In genomic region chr3:136650966-136651365, GRCm38 (mm10) we compare ENCODE assay signal across 18 mouse cellular contexts. TPM values are rescaled to one million over a fixed set of nuclear protein-coding genes. Genes with fewer than 3 reads are reported as not detected.
DNase-seq lines count a peak whose midpoint lies in the region; ATAC-seq and TF ChIP-seq lines count a peak whose summit lies in the region.
"Had no signal": no experiment of that assay in that cellular context is flagged by ENCODE, and none has a peak within 500 bp of the region (broad histone marks: within the 10 kb centered on the region; RNA-seq: fewer than 3 reads in every experiment).

No protein-coding gene starts in this region.

- no peak overlapping the region for H3K9ac ChIP-seq in kidney, postnatal 0 days (ENCODE audit: low read depth, low read length)
- H3K9ac ChIP-seq in kidney, embryonic 16.5 days (replicated peaks; ENCODE audit: low read length) = no peak overlapping the region
- H3K9ac ChIP-seq: embryonic facial prominence, embryonic 12.5 days; forebrain, embryonic 15.5 days; heart, embryonic 12.5 days; hindbrain, embryonic 15.5 days had no signal

- H3K4me2 ChIP-seq in kidney, postnatal 0 days (ENCODE audit: low read length) = no peak overlapping the region
- H3K4me2 ChIP-seq in kidney, embryonic 16.5 days (replicated peaks; ENCODE audit: low read depth, low read length) = no peak overlapping the region
- H3K4me2 ChIP-seq: embryonic facial prominence, embryonic 12.5 days; forebrain, embryonic 15.5 days; heart, embryonic 12.5 days; hindbrain, embryonic 15.5 days had no signal

- no peak for ATAC-seq in kidney, postnatal 0 days (replicated peaks; ENCODE audit: low FRiP score, low read depth)
- ATAC-seq in kidney, embryonic 16.5 days (ENCODE audit: low FRiP score, low TSS enrichment) = no peak
- no peak for ATAC-seq in frontal cortex, adult (ENCODE audit: low TSS enrichment)
- ATAC-seq: activated CD4-positive, CD25-positive, alpha-beta regulatory T cell, adult 4 months; forebrain, embryonic 15.5 days; inflammation-experienced regulatory T-cells, adult 6 months; intestine, postnatal 0 days had no signal

- DNase-seq in cerebellum, adult 9-10 months = peak; percentile 16
- DNase-seq in cerebellum, adult 11 months = no peak
- peak; percentile 35 for DNase-seq in kidney, postnatal 0 days (ENCODE audit: low spot score)
- DNase-seq in NIH3T3 (ENCODE audit: low read depth) = peak; percentile 74
- no peak for DNase-seq in left cerebral cortex, adult 8-10 months (ENCODE audit: low spot score in 2 of 2)
- DNase-seq: adrenal gland, postnatal 14 days; cerebellum, adult 8-10 months; gastrocnemius, postnatal 25 days had no signal

- H3K9me3 ChIP-seq in kidney, postnatal 0 days (replicated peaks; ENCODE audit: low read length) = no peaks in the 10 kb centered on the region
- no peaks in the 10 kb centered on the region for H3K9me3 ChIP-seq in kidney, embryonic 16.5 days (ENCODE audit: low read length)
- H3K9me3 ChIP-seq: embryonic facial prominence, embryonic 12.5 days; forebrain, embryonic 15.5 days; heart, embryonic 12.5 days; hindbrain, embryonic 10.5 days; hindbrain, embryonic 15.5 days had no signal

- no peaks in the 10 kb centered on the region for H3K36me3 ChIP-seq in kidney, postnatal 0 days (ENCODE audit: insufficient read depth, low read length)
- no peaks in the 10 kb centered on the region for H3K36me3 ChIP-seq in kidney, embryonic 16.5 days (ENCODE audit: insufficient read depth, low read length)
- H3K36me3 ChIP-seq: embryonic facial prominence, embryonic 12.5 days; forebrain, embryonic 15.5 days; heart, embryonic 12.5 days; hindbrain, embryonic 10.5 days; hindbrain, embryonic 15.5 days had no signal

- WGBS in kidney, postnatal 0 days = 46% methylated on average over 4 of the region's 4 CpGs
- WGBS in kidney, embryonic 16.5 days = 34% methylated on average over 4 of the region's 4 CpGs

- no peaks in the 10 kb centered on the region for H3K27me3 ChIP-seq in kidney, postnatal 0 days (ENCODE audit: insufficient read depth, low read length)
- no peaks in the 10 kb centered on the region for H3K27me3 ChIP-seq in kidney, embryonic 16.5 days (ENCODE audit: insufficient read depth, low read length)
- H3K27me3 ChIP-seq: embryonic facial prominence, embryonic 12.5 days; forebrain, embryonic 15.5 days; heart, embryonic 12.5 days; hindbrain, embryonic 15.5 days had no signal

- no peak overlapping the region for H3K27ac ChIP-seq in kidney, postnatal 0 days
- no peak overlapping the region for H3K27ac ChIP-seq in kidney, embryonic 16.5 days (ENCODE audit: low read length)
- H3K27ac ChIP-seq: embryonic facial prominence, embryonic 12.5 days; forebrain, embryonic 15.5 days; hindbrain, embryonic 10.5 days; hindbrain, embryonic 15.5 days had no signal

- no peak for TF ChIP-seq CTCF in kidney, postnatal 0 days (IDR thresholded peaks at IDR 0.05; ENCODE audit: low read depth)

- H3K4me1 ChIP-seq in kidney, postnatal 0 days (replicated peaks; ENCODE audit: insufficient read depth, low read length) = no peaks in the 10 kb centered on the region
- H3K4me1 ChIP-seq in kidney, embryonic 16.5 days (ENCODE audit: insufficient read depth, low read length) = no peaks in the 10 kb centered on the region
- H3K4me1 ChIP-seq: embryonic facial prominence, embryonic 12.5 days; forebrain, embryonic 15.5 days; heart, embryonic 12.5 days; hindbrain, embryonic 15.5 days had no signal

- H3K4me3 ChIP-seq in kidney, postnatal 0 days (replicated peaks; ENCODE audit: low read depth, low read length) = no peak overlapping the region
- H3K4me3 ChIP-seq in kidney, embryonic 16.5 days (ENCODE audit: low read length) = no peak overlapping the region
- H3K4me3 ChIP-seq: embryonic facial prominence, embryonic 12.5 days; forebrain, embryonic 15.5 days; heart, embryonic 12.5 days; hindbrain, embryonic 10.5 days; hindbrain, embryonic 15.5 days had no signal

RNA-seq across cellular contexts. Expression of gene Ppp3ca, which starts 19.0 kb away (rescaled TPM):
- polyA plus RNA-seq in kidney, postnatal 0 days (2015; fragmentation: Nextera tagmentation; extraction: Ambion mirVana) = 60.7 and 66.1 TPM in 2 replicates
- 50.7 and 56.9 TPM in 2 replicates for polyA plus RNA-seq in kidney, embryonic 16.5 days (2015; fragmentation: Nextera tagmentation; extraction: Ambion mirVana)
- 100 to 1,000 TPM; 870 to 989 (median 929) TPM for total RNA-seq in left cerebral cortex, adult 8-10 months (2022)

Comparison
In these comparisons a context has a peak if more than half of its experiments do, and no peak if none do; other contexts are left out.
1. DNase-seq: peak in cerebellum, adult 9-10 months (single experiment), kidney, postnatal 0 days (single experiment) and NIH3T3 (single experiment); none in cerebellum, adult 11 months (single experiment) and left cerebral cortex, adult 8-10 months (0 of 2).